Mouse (Mus musculus): ENCODE results near the gene Dab1. TPM values are rescaled to one million over a fixed set of nuclear protein-coding genes. Genes with fewer than 3 reads are reported as not detected.
A peak's percentile ranks its signal among the peaks of the same experiment; 100 is the strongest.

Gene Dab1
- total RNA-seq, 2 experiments from 2014 or later, result 155 to 170 TPM

- Histone ChIP-seq H3K4me3 (no peak overlapping the region), H3K27ac (no peak overlapping the region)
- no peak for TF ChIP-seq CTCF (conservative IDR thresholded peaks at IDR 0.05)
- DNase-seq (ENCODE audit: low spot score in 2 of 2), result no peak
Observed at GRCm38 (mm10) chr4:104628708-104629107, 1009.5 kb downstream of the Dab1 start.

DNA sequence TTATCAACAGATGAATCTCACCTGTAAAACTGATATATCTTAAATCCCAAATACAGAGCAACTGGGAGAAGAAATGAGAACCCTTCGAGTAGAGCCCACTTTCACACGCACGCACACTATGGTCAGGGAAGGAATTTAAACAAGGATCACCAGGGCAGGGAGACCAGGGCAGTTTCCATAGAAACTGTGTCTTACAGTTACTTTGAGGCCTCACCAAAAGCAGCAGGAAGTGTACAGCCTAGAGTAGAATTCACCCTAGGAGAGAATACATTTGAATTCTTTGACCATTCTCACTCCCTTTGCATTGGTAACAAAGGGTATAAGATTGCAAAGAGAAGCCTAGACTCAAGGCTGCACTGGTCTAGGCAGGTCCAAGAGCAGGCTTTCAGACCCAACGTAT lies 1017.9 kb downstream of the Dab1 start:
- Histone ChIP-seq H3K4me3 (no peak overlapping the region), H3K27ac (no peak overlapping the region)
- no peak for TF ChIP-seq CTCF (conservative IDR thresholded peaks at IDR 0.05)
- no peak for DNase-seq (ENCODE audit: low spot score in 2 of 2)

DNA sequence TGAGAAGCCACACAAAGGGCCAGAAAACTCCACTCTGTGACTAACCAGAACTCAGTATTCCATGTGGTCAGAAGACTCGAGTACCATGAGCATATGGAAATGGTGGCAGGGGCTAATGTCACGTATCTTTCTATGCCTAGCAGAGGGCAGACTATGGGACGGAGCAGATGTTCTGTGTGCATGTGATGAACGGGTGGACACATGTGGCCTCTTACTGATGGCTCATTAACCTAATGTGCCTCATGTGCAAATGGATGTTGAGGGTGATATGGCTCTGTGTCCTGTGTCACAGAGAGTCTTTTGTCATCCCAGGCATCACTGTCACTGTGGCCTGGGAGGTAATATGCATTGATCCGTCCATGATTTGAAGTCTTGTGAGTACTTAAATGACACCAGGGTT lies 1021.5 kb downstream of the Dab1 start:
- H3K4me3 ChIP-seq, result no peak overlapping the region
- TF ChIP-seq CTCF (conservative IDR thresholded peaks at IDR 0.05), result no peak
- no peak overlapping the region for H3K27ac ChIP-seq
- DNase-seq (ENCODE audit: low spot score in 2 of 2), result no peak

DNA sequence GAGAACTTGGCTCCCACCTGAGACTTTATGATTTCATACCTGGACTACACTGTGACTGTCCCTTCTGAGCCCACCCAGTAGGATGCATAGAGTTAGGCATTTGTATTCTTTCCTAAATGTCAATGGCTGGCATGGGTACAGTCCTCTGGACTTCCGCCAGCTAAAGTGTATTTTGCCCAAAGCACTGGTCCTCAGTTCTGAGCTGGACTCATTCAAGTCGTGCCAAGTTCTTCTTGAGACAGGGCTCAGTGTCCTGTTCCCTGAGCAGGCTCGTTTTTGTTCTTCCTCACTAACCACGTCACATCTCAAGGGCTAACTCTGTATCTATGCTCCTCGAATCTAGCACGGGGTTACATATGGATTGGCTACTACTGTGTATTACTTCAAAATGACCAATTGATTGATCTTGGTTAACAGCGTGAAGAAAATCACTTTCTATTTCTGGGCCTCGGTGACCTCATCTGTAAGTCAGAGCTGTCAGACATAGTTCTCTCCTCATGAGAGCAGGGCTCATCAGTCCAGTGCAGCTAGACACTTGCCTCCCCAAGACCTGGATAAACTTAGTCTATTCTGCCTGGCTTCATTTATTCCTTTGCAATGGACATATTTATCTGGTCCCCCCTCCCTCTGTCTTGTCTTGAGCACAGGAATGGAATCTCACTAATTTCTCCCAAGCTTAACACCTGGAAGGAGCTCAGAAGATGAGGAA lies 1023.8 kb downstream of the Dab1 start:
- H3K27ac ChIP-seq, result peak overlapping the region; percentile 84

DNA sequence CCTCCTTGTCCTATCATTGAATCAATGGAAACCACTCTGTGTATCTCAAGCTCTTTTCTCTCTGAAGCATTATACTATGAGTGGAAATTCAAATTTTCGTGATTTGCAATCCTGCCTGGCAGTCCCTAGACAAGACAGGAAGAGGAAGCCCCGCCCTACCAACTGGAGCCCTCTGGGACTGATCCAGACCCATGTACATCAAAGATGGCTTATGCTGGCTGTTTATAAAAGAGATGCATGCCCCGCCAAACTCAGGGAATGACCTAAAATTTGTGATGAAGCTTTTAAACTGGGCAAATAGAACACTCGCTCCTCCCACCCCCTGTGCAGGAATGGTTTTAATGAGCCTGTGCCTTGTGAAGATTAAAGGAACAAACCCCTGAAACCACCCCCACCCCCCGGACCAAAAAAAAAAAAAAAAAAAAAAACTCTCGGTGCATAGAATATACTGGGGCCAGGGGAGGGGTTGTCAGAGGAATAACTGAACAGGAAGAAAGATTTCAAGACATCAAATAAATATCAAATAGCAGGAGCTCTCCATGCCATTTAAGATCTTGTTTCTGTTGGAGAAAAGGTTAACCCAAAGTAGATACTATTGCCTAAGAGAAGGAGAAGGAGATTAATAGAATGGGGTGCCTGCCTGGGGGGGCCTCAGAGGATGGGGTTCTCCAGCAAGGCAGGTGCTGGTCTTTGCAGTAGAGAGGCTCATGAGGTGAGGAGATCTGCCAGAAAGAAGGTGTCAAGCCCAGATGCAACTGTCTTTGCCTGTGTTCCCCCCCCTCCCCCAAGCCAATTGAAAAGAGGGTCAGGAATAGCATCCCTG lies 1024.6 kb downstream of the Dab1 start:
- DNase-seq (ENCODE audit: low spot score in 2 of 2), result peak; percentile 65 to 82
- TF ChIP-seq CTCF (conservative IDR thresholded peaks at IDR 0.05), result no peak
- Histone ChIP-seq H3K4me3 (no peak overlapping the region), H3K27ac (peak overlapping the region; percentile 84)

More for the DNA sequence above, 1023.8 kb downstream of the Dab1 start:
- no peak overlapping the region for H3K4me3 ChIP-seq
- TF ChIP-seq CTCF (conservative IDR thresholded peaks at IDR 0.05), result no peak
- DNase-seq (ENCODE audit: low spot score in 2 of 2), result no peak

DNA sequence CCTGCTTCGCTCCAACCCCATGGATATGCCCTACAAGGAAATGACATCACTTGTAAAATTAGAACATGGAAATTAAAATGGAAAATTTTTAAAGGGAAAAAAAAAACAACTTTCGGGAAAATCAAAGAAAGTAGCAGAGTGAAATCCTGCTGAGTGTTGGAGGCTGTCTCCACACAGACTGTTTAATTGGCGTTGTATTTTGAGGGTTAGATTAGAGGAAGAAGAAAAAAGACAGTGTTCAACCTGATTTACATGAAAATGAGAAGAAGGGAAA lies 1025.1 kb downstream of the Dab1 start:
- H3K4me3 ChIP-seq, result no peak overlapping the region
- DNase-seq (ENCODE audit: low spot score in 2 of 2), result no peak
- TF ChIP-seq CTCF (conservative IDR thresholded peaks at IDR 0.05), result no peak
- H3K27ac ChIP-seq, result peak overlapping the region; percentile 84

GRCm38 (mm10) chr4:104644862-104645261 lies 1025.7 kb downstream of the Dab1 start:
- peak overlapping the region; percentile 84; the same call in 1 of the 2 replicates for H3K27ac ChIP-seq
- no peak overlapping the region for H3K4me3 ChIP-seq
- TF ChIP-seq CTCF (conservative IDR thresholded peaks at IDR 0.05), result no peak
- DNase-seq (ENCODE audit: low spot score in 2 of 2), result no peak

GRCm38 (mm10) chr4:104651761-104652160 lies 1032.6 kb downstream of the Dab1 start:
- TF ChIP-seq CTCF (conservative IDR thresholded peaks at IDR 0.05), result no peak
- no peak for DNase-seq (ENCODE audit: low spot score in 2 of 2)
- peak overlapping the region; percentile 69; the same call in 1 of the 2 replicates for H3K27ac ChIP-seq
- H3K4me3 ChIP-seq, result no peak overlapping the region

DNA sequence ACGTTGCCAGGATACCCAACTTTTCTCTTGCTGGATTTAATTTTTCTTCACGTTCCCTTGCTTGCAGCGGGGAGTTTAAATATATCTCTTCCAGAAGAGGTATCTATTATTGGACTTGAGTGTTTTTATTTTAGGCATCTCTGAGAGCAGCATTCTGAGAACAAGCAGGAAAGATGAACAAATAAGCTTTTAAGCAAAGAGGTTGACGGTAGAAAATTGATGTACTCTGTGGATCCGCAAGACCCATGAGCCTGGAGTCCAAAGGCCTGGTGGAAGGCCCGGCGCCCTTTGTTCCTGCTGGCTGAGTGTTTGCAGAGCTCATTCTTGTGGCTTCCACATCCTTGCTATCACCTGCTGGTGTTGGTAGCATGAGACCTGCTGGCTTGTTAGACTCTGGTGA lies 1037.6 kb downstream of the Dab1 start:
- no peak for TF ChIP-seq CTCF (conservative IDR thresholded peaks at IDR 0.05)
- peak overlapping the region; percentile 84 for H3K27ac ChIP-seq
- no peak for DNase-seq (ENCODE audit: low spot score in 2 of 2)
- no peak overlapping the region for H3K4me3 ChIP-seq

DNA sequence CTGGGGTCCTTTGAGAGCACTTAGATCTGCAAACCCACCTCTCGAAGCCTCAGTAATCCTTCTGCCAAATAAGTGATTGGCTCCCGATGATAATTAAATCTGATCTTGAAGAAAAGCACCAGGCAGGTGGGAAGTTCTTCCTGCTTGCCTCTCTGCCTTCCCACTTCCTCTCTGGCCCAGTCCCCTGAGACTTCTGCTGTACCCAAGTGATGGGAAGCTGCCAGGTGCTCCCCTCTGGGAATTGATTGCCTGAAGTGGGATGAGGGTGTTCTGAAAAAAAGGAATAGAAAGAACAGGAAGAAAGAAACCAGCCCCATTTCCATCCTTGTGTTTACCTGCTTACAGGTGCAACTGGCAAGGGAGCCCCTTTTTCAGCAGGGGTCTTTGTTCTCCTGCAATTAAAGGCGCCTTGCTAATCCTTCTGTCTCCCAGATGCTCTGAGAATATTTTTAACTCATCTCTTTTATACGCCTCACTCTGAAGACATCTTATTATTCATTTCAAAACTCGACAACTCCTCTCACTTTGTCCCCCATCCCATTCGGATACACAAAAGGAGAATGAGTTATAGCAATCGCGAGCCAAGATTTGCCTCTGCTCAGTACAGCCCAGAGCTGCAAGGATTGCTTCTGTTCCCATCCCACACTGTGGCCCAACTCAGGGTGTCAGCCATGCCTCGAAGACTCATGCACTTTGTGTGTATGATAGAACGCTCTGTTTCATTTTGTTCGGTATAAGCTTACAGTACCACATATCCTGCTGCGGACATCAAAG lies 1043.9 kb downstream of the Dab1 start:
- TF ChIP-seq CTCF (conservative IDR thresholded peaks at IDR 0.05), result no peak
- peak in 1 of 2 experiments; percentile 59 for DNase-seq (ENCODE audit: low spot score in 2 of 2)
- Histone ChIP-seq H3K4me3 (no peak overlapping the region), H3K27ac (peak overlapping the region; percentile 58)

GRCm38 (mm10) chr4:104665553-104665952 lies 1046.4 kb downstream of the Dab1 start:
- H3K4me3 ChIP-seq, result no peak overlapping the region
- DNase-seq (ENCODE audit: low spot score in 2 of 2), result peak; percentile 59 to 75
- TF ChIP-seq CTCF (conservative IDR thresholded peaks at IDR 0.05), result peak; percentile 77

GRCm38 (mm10) chr4:104666831-104667551 lies 1047.8 kb downstream of the Dab1 start:
- no peak for TF ChIP-seq CTCF (conservative IDR thresholded peaks at IDR 0.05)

More at GRCm38 (mm10) chr4:104665553-104665952, 1046.4 kb downstream of the Dab1 start:
- peak overlapping the region; percentile 53 for H3K27ac ChIP-seq

More at GRCm38 (mm10) chr4:104666831-104667551, 1047.8 kb downstream of the Dab1 start:
- DNase-seq (ENCODE audit: low spot score in 2 of 2), result no peak
- Histone ChIP-seq H3K4me3 (no peak overlapping the region), H3K27ac (peak overlapping the region; percentile 53)

All from layer of hippocampus, adult 2 months (tissue).